Mouse (Mus musculus): Measurements from ENCODE around the gene Tsen54.

- TF ChIP-seq FLI1 (IDR thresholded peaks at IDR 0.05; ENCODE audit: low read length), result no peak
- no peak for TF ChIP-seq GATA1 (IDR thresholded peaks at IDR 0.05; ENCODE audit: borderline replicate concordance, low read length)
These were observed 35.4 kb upstream of the Tsen54 start for GRCm38 (mm10) chr11:115779038-115779571.

Data from megakaryocyte, embryonic 14.5 days (primary cell).